Mouse (Mus musculus): Measurements from ENCODE around the gene Me1.

DNA sequence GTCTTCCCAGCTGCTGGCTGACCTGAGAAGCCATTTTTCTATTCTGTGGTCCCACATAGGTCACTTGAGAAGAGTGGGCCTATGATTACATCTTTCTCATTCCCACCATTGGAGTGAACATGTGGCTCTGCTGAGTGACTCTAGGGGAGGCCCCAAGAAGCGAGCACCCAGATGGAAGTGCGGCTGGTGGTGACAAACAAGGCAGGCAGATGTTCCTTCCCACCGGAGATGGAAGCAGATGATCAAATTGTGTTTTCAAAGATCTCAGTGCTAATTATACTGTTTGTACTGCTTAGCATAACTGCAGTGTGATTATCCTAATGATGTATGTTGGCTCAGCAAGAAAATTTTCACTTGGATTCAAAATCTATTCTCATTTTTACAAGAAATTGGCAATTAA is 18.3 kb upstream of the Me1 start:
- TF ChIP-seq POLR2A (IDR thresholded peaks at IDR 0.05; ENCODE audit: borderline replicate concordance, insufficient read depth, low read length), result no peak
- TF ChIP-seq CTCF (IDR thresholded peaks at IDR 0.05; ENCODE audit: borderline replicate concordance, insufficient read depth, low read depth, low read length), result no peak

Measured in cerebellum, adult 2 months (tissue).